Mouse (Mus musculus) liver, embryonic 12.5 days (tissue): ENCODE data around the gene Gm5447. TPM values are rescaled to one million over a fixed set of nuclear protein-coding genes. Genes with fewer than 3 reads are reported as not detected.

Source experiments
- ATAC-seq: fragments of 200-750 bp; cut with Nextera tagmentation; 2 replicates; pipeline ENCODE4 v1.8.0; 2017; ENCODE audit warnings: moderate number of reproducible peaks, mild to moderate bottlenecking, moderate library complexity
- H3K27ac ChIP-seq: fragments of 300-500 bp; sonication (generic); 2 replicates; pipeline ENCODE4 v1.5.1; 2016; ENCODE audit warnings: mild to moderate bottlenecking
- H3K27me3 ChIP-seq: fragments of 300-500 bp; sonication (generic); replicated peaks from 2 replicates; pipeline ENCODE4 v1.6.1; 2016; ENCODE audit warnings: mild to moderate bottlenecking, moderate library complexity
- H3K36me3 ChIP-seq: fragments of 300-500 bp; sonication (generic); 2 replicates; pipeline ENCODE4 v1.6.1; 2016; ENCODE audit warnings: mild to moderate bottlenecking, moderate library complexity
- H3K4me1 ChIP-seq: fragments of 300-500 bp; sonication (generic); 2 replicates; pipeline ENCODE4 v1.6.1; 2016
- H3K4me2 ChIP-seq: fragments of 300-500 bp; sonication (generic); 2 replicates; pipeline ENCODE4 v1.6.1; 2016; ENCODE audit warnings: mild to moderate bottlenecking, moderate library complexity
- H3K4me3 ChIP-seq: fragments of 300-500 bp; sonication (generic); 2 replicates; pipeline ENCODE4 v1.5.1; 2016; ENCODE audit warnings: mild to moderate bottlenecking, moderate library complexity
- H3K9ac ChIP-seq: fragments of 300-500 bp; sonication (generic); 2 replicates; pipeline ENCODE4 v1.6.1; 2016; ENCODE audit warnings: mild to moderate bottlenecking, moderate library complexity
- H3K9me3 ChIP-seq: fragments of 300-500 bp; sonication (generic); replicated peaks from 2 replicates; pipeline ENCODE4 v1.6.1; 2016; ENCODE audit warnings: mild to moderate bottlenecking, moderate library complexity
- WGBS: fragments of 180-500 bp; shearing (Covaris S2); methylation state at CpG from one replicate; pipeline ENCODE4 v1.1.7; 2016; ENCODE audit not compliant: insufficient replicate concordance; 5-methylcytosine and 5-hydroxymethylcytosine counted together
- polyA plus RNA-seq: library from polyadenylated mRNA; unstranded; fragments of >200 nt; fragmentation: Nextera tagmentation; extraction: Ambion mirVana; gene quantifications from 2 replicates; pipeline ENCODE4 v1.2.1, GENCODE M21; 2016

Gm5447 gene
- polyA plus RNA-seq: not detected in 2 replicates

GRCm38 (mm10) chr13:30973501-30974246 lies at the start of gene Gm5447, which contains the start of gene Exoc2:
TSS of gene Gm5447 (plus strand) at chr13:30974204.
TSS of gene Exoc2 (minus strand) at chr13:30974093.
- H3K9me3 ChIP-seq: no peaks in the 10 kb centered on the region
- ATAC-seq: peak; percentile 96

DNA sequence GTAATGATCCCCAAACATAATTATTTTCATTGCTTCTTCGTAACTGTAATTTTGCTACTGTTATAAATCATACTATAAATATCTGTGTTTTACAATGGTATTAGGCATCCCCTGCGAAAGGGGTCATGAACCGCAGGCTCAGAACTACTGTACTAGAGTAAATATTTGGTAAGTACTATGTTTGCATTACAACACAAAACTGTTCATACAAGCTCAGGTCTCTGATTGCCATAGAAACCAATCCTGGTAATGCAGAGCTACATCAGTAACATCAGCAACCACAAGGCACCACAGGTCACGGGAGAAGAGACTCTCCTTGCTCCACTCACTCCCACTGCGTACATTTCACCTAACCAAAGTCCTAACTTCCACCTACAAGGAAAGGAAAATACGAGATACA lies 49.7 kb upstream of the Gm5447 start:
- H3K4me2 ChIP-seq: no peak overlapping the region
- H3K27ac ChIP-seq: no peak overlapping the region
- no peak for ATAC-seq
- no peak overlapping the region for H3K4me3 ChIP-seq
- H3K9ac ChIP-seq: no peak overlapping the region
- H3K4me1 ChIP-seq: peaks cover 12% of the 10 kb centered on the region
- H3K27me3 ChIP-seq: no peaks in the 10 kb centered on the region
- H3K36me3 ChIP-seq: peaks cover 26% of the 10 kb centered on the region
- H3K9me3 ChIP-seq: no peaks in the 10 kb centered on the region
- WGBS: 84% methylated on average over 6 of the region's 6 CpGs

More at GRCm38 (mm10) chr13:30973501-30974246, at the start of gene Gm5447, which contains the start of gene Exoc2:
- Histone ChIP-seq H3K4me2 (peak within 1 kb of the TSS; percentile 82), H3K27me3 (no peaks in the 10 kb centered on the region), H3K4me3 (peak within 1 kb of the TSS; percentile 93), H3K27ac (peak within 1 kb of the TSS; percentile 88), H3K36me3 (no peaks in the 10 kb centered on the region), H3K4me1 (peaks cover 41% of the 10 kb centered on the region), H3K9ac (peak within 1 kb of the TSS; percentile 94)
- WGBS: 1% methylated on average over 54 of the region's 54 CpGs

- peak; percentile 77 for ATAC-seq
- peaks cover 23% of the 10 kb centered on the region for H3K36me3 ChIP-seq
- H3K4me1 ChIP-seq: peaks cover 37% of the 10 kb centered on the region
- peak overlapping the region; percentile 54; the same call in 1 of the 2 replicates for H3K27ac ChIP-seq
- no peak overlapping the region for H3K9ac ChIP-seq
- H3K9me3 ChIP-seq: no peaks in the 10 kb centered on the region
- WGBS: 34% methylated on average over 2 of the region's 2 CpGs
- H3K4me2 ChIP-seq: peak overlapping the region; percentile 10; the same call in 1 of the 2 replicates
- H3K4me3 ChIP-seq: no peak overlapping the region
- no peaks in the 10 kb centered on the region for H3K27me3 ChIP-seq
Measured at GRCm38 (mm10) chr13:30929119-30929518, 44.9 kb upstream of the Gm5447 start.

- 49% methylated on average over 4 of the region's 4 CpGs for WGBS
- no peaks in the 10 kb centered on the region for H3K27me3 ChIP-seq
- ATAC-seq: peak; percentile 87
- peaks cover 17% of the 10 kb centered on the region for H3K36me3 ChIP-seq
- H3K4me2 ChIP-seq: no peak overlapping the region
- no peak overlapping the region for H3K4me3 ChIP-seq
- no peak overlapping the region for H3K9ac ChIP-seq
- H3K27ac ChIP-seq: no peak overlapping the region
- no peaks in the 10 kb centered on the region for H3K9me3 ChIP-seq
- peaks cover 37% of the 10 kb centered on the region for H3K4me1 ChIP-seq
Measured at GRCm38 (mm10) chr13:30931613-30932012, 42.4 kb upstream of the Gm5447 start.

DNA sequence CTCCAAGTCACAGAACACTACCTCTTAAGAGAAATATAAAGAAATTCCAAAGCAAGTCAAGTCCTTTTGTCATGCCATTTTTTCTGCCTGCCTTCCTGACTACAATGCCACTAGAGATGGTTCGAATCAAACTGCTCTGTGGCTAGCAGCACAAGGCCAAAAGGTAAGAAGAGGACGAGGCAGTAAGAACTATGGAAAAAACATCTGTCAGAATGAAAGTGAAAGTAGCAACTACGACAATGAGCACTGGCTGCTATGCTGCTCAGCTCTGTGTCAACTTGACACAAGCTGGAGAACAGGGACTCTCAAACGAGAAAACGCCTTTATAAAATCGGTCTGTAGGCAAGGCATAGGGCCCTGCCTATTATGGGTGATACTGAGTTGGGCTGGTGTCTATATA lies 41.0 kb upstream of the Gm5447 start:
- Histone ChIP-seq H3K9me3 (no peaks in the 10 kb centered on the region), H3K36me3 (peaks cover 21% of the 10 kb centered on the region), H3K4me2 (no peak overlapping the region), H3K27me3 (no peaks in the 10 kb centered on the region), H3K4me1 (peaks cover 37% of the 10 kb centered on the region), H3K27ac (no peak overlapping the region), H3K9ac (no peak overlapping the region), H3K4me3 (no peak overlapping the region)
- no peak for ATAC-seq
- 77% methylated on average over 6 of the region's 6 CpGs for WGBS

DNA sequence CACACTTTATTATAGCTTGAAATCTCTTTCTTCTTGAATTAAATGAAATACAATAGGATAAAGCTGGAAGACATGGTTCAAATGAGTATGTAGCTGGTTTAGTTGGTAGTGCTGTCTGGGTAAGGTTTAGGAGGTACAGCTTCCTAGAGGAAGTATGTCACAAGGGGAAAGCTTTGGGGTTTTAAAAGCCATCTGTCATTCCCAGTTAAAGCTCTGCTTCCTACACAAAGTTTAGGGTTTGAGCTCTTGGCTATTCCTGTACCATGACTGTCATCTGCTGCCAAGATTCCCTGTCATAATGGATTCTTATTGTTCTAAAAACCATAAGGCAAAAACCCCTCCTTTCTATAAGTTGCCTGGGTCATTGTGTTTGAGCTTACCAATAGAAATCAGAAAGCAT lies 28.2 kb upstream of the Gm5447 start:
- no peak overlapping the region for H3K27ac ChIP-seq
- H3K9me3 ChIP-seq: no peaks in the 10 kb centered on the region
- no peaks in the 10 kb centered on the region for H3K36me3 ChIP-seq
- H3K4me2 ChIP-seq: no peak overlapping the region
- no peak overlapping the region for H3K4me3 ChIP-seq
- ATAC-seq: no peak
- no peaks in the 10 kb centered on the region for H3K4me1 ChIP-seq
- H3K27me3 ChIP-seq: no peaks in the 10 kb centered on the region
- no peak overlapping the region for H3K9ac ChIP-seq

- H3K4me3 ChIP-seq: no peak overlapping the region
- 89% methylated on average over 15 of the region's 15 CpGs for WGBS
- ATAC-seq: no peak
- no peak overlapping the region for H3K9ac ChIP-seq
- H3K4me2 ChIP-seq: no peak overlapping the region
- H3K27me3 ChIP-seq: no peaks in the 10 kb centered on the region
- no peaks in the 10 kb centered on the region for H3K9me3 ChIP-seq
- no peak overlapping the region for H3K27ac ChIP-seq
- no peaks in the 10 kb centered on the region for H3K36me3 ChIP-seq
- H3K4me1 ChIP-seq: 0 out of 2 replicates have a peak, but pooled peaks cover 3% of the 10 kb centered on the region
Measured at GRCm38 (mm10) chr13:30947129-30947528, 26.9 kb upstream of the Gm5447 start.

DNA sequence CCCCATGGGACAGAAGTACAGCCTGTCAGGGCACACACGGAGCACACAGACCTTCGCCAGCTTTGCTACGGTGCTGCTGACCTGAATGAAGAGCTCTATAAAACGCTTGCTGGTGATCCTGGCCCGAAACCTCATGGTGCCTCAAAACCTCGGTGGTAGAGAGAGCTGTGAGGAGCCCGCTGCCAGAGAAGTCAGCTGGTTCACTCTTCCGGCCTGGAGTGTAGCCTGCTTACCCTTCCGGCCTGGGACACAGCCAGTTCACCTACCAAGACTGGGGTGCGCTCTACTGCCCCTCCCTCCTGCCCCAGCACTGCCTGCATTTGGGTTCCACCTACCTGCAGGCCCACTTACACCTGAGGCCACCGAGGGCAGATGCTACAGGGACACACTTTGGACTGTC lies 26.5 kb upstream of the Gm5447 start, which contains the start of gene Hus1b:
Hus1b (minus strand) TSS at position 220 of the 400 bp plus-strand sequence.
- Histone ChIP-seq H3K4me2 (no peak within 1 kb of the TSS), H3K27ac (no peak within 1 kb of the TSS), H3K4me3 (no peak within 1 kb of the TSS), H3K27me3 (no peaks in the 10 kb centered on the region), H3K4me1 (peaks cover 4% of the 10 kb centered on the region; the same call in 1 of the 2 replicates), H3K9ac (no peak within 1 kb of the TSS), H3K9me3 (no peaks in the 10 kb centered on the region), H3K36me3 (no peaks in the 10 kb centered on the region)
- no peak for ATAC-seq
- 86% methylated on average over 11 of the region's 11 CpGs for WGBS

GRCm38 (mm10) chr13:30949181-30949580 lies 24.8 kb upstream of the Gm5447 start:
- Histone ChIP-seq H3K9ac (no peak overlapping the region), H3K36me3 (no peaks in the 10 kb centered on the region), H3K4me3 (no peak overlapping the region), H3K27ac (no peak overlapping the region), H3K27me3 (no peaks in the 10 kb centered on the region), H3K4me2 (no peak overlapping the region), H3K4me1 (peaks cover 9% of the 10 kb centered on the region), H3K9me3 (no peaks in the 10 kb centered on the region)
- 84% methylated on average over 9 of the region's 9 CpGs for WGBS
- ATAC-seq: no peak

GRCm38 (mm10) chr13:30952044-30952443 lies 22.0 kb upstream of the Gm5447 start:
- Histone ChIP-seq H3K9ac (no peak overlapping the region), H3K27ac (no peak overlapping the region), H3K27me3 (no peaks in the 10 kb centered on the region), H3K9me3 (no peaks in the 10 kb centered on the region), H3K4me1 (peaks cover 9% of the 10 kb centered on the region), H3K4me3 (no peak overlapping the region), H3K36me3 (peaks cover 7% of the 10 kb centered on the region; the same call in 1 of the 2 replicates), H3K4me2 (no peak overlapping the region)
- WGBS: 79% methylated on average over 2 of the region's 2 CpGs
- ATAC-seq: no peak

DNA sequence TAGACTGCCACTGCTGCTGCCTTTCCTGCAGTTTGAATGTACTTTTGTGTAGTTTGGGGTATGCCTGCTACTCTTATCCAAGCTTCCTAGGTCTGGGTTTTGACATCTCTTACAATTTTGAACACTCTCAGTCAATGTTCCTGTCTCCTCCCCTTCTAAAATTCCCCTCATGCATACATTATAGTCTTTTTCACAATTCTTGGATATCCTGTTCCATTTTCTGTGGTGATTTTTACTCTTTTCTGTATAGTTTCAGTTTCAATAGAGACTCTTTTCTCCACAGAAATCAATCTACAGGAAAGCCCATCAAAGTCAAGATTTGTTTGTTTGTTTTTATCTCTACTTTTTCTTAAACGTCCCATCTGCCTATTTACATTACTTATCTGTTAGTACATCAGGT lies 20.4 kb upstream of the Gm5447 start:
- Histone ChIP-seq H3K27ac (no peak overlapping the region), H3K36me3 (peaks cover 7% of the 10 kb centered on the region; the same call in 1 of the 2 replicates), H3K9me3 (no peaks in the 10 kb centered on the region), H3K4me3 (no peak overlapping the region), H3K4me2 (no peak overlapping the region), H3K4me1 (peaks cover 9% of the 10 kb centered on the region), H3K27me3 (no peaks in the 10 kb centered on the region), H3K9ac (no peak overlapping the region)
- ATAC-seq: no peak
- 49% methylated on average over 1 of the region's 1 CpGs for WGBS

GRCm38 (mm10) chr13:30960714-30961113 lies 13.3 kb upstream of the Gm5447 start:
- Histone ChIP-seq H3K27me3 (no peaks in the 10 kb centered on the region), H3K36me3 (peaks cover 10% of the 10 kb centered on the region; the same call in 1 of the 2 replicates), H3K4me3 (peak overlapping the region; percentile 17; the same call in 1 of the 2 replicates), H3K27ac (peak overlapping the region; percentile 78), H3K9ac (peak overlapping the region; percentile 42; the same call in 1 of the 2 replicates), H3K4me1 (peaks cover 36% of the 10 kb centered on the region), H3K9me3 (no peaks in the 10 kb centered on the region), H3K4me2 (peak overlapping the region; percentile 58)
- 22% methylated on average over 2 of the region's 2 CpGs for WGBS
- ATAC-seq: peak; percentile 92
